Mouse (Mus musculus) layer of hippocampus, postnatal 36 days (tissue): ENCODE results near the gene Cyp4a14. TPM values are rescaled to one million over a fixed set of nuclear protein-coding genes. Genes with fewer than 3 reads are reported as not detected.
"Not testable (repeated sequence)": the region's sequence is repeated elsewhere in the genome, so short reads cannot be mapped to it uniquely, and the experiment has no call there.

Experiments
- DNase-seq, 2 experiments: peaks; one replicate each; pipeline ENCODE4 v3.0.0; 2022
- total RNA-seq, 2 experiments: library from RNA; stranded (reverse); gene quantifications; 2 replicates each; pipeline ENCODE4 v1.2.3; 2021

Gene Cyp4a14
- not detected for total RNA-seq

DNA sequence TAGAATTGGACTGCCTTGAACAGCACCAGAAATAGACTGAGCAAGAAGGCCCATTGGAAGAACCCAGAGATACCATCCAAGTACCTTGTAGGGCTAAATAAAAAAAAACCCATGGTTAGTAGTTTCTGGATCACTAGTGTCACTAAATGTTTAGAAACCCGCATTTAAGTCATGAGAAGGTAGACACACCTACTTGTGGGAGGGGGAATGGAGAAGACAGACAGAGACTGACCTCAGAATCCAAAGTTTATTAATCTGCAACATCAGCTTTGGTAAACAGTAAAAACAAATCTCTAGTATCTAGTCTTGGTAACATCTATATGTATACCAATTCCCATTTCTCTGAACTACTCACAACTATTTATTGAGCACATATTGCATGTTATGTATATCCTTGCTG, at the start of gene Cyp4a14:
Cyp4a14 (minus strand) TSS at position 142 of the 400 bp plus-strand sequence.
- DNase-seq: no peak

DNA sequence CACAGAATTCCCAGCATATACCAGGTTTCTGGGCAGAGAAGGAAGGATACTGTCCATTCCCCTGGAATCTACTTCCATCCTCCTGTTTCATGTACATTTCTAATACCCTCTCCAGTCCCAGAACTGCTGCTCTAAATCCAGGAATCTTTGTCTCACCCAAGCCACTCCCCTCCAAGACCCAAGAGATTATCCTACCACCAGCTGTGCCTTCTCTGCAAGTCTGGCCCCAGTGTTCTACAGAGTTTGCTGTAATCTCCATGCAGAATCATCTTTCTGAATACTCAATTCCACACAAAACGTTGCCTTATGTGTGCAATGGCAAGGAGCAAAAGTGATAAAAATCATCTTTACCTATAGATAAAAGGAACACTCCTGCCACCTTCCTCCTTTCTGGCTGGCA, 49.2 kb upstream of the Cyp4a14 start:
- no peak for DNase-seq

GRCm38 (mm10) chr4:115521766-115522165, 25.8 kb upstream of the Cyp4a14 start:
- DNase-seq: no peak

GRCm38 (mm10) chr4:115519444-115519843, 23.5 kb upstream of the Cyp4a14 start:
- no peak for DNase-seq

DNA sequence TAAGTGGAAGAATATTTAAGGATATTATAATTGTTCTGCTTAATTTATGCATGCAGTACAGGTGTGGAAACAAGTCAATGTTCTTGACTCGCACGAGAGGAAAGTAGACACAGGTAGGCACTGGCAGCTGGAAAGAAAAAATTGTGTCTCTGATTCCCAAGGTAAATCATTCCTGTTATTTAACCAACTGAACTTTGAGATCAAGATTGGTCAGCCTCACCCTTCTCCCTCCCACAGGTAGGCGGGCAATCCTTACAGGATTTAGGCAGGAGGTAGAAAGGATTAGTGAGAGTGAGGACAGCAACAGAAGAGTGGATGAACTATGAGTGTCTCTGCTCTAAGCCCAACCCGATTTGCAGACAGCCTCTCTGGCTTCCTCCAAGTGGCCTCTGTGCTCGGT, 22.1 kb upstream of the Cyp4a14 start, which contains the start of gene Cyp4a10:
Cyp4a10 (plus strand) TSS at position 265 of the 400 bp plus-strand sequence.
- not testable (repeated sequence) for DNase-seq

DNA sequence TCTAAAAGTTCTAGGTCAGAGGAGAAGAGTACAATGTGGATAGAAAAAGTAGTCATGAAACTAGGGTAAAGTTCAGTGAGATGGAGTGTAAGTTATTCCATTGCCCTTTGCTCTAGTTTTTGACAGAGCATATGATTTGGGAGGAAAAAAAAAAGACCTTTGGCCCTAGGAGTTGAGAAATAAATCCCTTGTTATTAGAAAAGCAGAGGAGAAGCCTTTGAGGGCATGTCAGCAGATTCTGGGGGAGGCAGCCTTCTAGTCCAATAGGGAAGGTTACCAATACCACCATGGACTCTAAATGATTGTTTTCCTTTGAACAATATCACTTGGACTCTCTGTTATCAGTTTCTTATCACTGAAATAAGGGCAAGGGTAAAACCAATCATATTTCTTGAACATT, 18.0 kb upstream of the Cyp4a14 start:
- DNase-seq: not testable (repeated sequence)

DNA sequence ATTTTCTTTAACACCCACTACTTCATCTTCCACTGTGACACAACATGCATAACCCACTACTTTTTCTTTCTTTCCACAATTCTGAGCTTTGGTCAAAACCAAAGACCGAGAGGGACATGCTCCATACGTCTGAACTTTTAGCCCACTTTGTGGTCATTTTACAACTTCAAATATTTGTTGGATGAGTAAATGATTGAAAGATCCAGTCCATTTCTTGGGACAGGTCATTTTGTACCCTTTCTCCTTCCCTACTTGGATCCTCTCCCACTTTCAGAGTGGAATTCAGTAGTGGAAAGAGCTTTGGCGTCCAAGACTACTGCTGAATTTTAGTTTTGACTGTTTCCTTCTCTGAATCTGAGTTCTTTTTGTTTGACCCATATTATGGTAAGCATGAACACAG, 1.5 kb upstream of the Cyp4a14 start:
- DNase-seq: no peak

DNA sequence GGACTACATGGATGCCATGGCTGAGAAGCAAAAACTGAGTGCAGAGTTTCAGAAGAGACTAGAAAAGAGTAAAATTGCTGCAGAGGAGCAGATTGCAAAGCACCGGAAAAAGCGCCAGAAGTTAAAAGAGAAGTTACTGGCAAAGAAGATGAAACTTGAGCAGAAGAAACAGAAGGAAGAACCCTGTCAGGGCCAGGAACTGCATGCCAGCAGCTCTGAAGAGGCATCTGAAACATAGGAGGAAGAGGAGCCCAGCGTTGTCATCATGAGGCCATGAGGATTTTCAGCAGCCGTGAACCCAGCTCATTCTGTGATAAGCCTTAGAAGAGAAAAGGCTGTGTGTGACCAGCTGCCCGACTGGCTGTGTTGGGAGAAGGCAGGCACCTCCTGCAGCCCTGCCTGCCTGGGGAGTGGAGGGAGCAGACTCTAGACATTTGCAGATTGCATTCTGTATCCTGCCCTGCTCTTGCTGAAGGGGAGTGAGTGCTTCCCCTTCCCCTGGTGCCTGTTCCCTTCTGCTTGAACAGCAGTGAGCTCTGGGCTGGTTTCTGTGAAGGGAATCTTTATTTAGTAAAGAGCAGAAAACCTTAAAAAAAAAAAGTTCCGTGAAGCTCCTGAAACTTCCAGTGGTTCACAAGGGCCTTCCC, 14.8 kb downstream of the Cyp4a14 start:
- DNase-seq: peak in 1 of 2 experiments; percentile 1

DNA sequence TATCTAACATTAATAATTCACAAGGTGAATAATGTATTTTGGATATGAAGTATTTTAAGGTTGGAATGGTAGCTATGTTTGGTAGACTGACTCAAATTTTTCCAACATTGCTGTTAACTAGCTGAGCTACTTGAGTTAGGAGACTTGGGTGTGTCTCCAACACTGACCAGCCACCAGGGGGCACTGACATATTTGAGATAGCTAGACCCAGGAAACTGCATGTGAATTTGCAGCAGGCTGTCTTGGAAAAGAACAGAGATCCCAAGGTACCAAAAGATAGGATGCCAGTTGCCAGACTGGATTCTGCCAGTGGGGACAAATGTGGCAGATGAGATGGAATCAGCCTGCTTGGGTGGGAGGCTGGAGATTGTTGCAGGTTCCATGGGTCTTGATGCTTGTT, 19.9 kb downstream of the Cyp4a14 start:
- DNase-seq: not testable (repeated sequence)

GRCm38 (mm10) chr4:115473585-115473984, 22.4 kb downstream of the Cyp4a14 start:
- DNase-seq: not testable (repeated sequence)

- no peak for DNase-seq
These were observed 43.6 kb downstream of the Cyp4a14 start, which contains the start of gene Cyp4a30b for GRCm38 (mm10) chr4:115452304-115452703. Gene Cyp4a30b, plus strand, starts transcription at chr4:115452604.

- no peak for DNase-seq
These were observed 45.3 kb downstream of the Cyp4a14 start for GRCm38 (mm10) chr4:115450577-115451137.

Other genes with a start within 250 kb of the Cyp4a14 start
- gene Cyp4a12a, start 197.1 kb downstream of the Cyp4a14 start, total RNA-seq: not detected
- gene Cyp4a12b, start 84.5 kb downstream of the Cyp4a14 start, total RNA-seq: not detected
- not detected for gene Cyp4a30b, start 43.5 kb downstream of the Cyp4a14 start, total RNA-seq
- gene Cyp4a10, start 22.1 kb upstream of the Cyp4a14 start, total RNA-seq: not detected
- gene Cyp4a31, start 67.5 kb upstream of the Cyp4a14 start, total RNA-seq: not detected
- gene Cyp4a32, start 104.8 kb upstream of the Cyp4a14 start, total RNA-seq: not detected
- gene Cyp4b1, start 151.6 kb upstream of the Cyp4a14 start, total RNA-seq: 1 to 10 TPM in 1 of 2 experiments, under 1 TPM in 1; 0.66 to 1.2 TPM
- 10 to 100 TPM; 46.9 to 53.8 TPM for gene Efcab14, start 241.6 kb upstream of the Cyp4a14 start, total RNA-seq